Mouse (Mus musculus) embryonic fibroblast, embryonic 13.5 days (primary cell): ENCODE data around the gene Slc27a5. TPM values are rescaled to one million over a fixed set of nuclear protein-coding genes. Genes with fewer than 3 reads are reported as not detected.
A peak's percentile ranks its signal among the peaks of the same experiment; 100 is the strongest.

Experiments used
- H3K27ac ChIP-seq: 2 replicates; pipeline ENCODE4 v1.5.1; 2012; ENCODE audit warnings: low read length, control low read depth, inconsistent platforms; ENCODE audit not compliant: insufficient read depth
- H3K4me1 ChIP-seq: 2 replicates; pipeline ENCODE4 v1.6.1; 2011; ENCODE audit warnings: low read length; ENCODE audit not compliant: control insufficient read depth, insufficient read depth
- H3K4me3 ChIP-seq: 2 replicates; pipeline ENCODE4 v1.5.1; 2011; ENCODE audit warnings: mild to moderate bottlenecking, control low read depth, low read length; ENCODE audit not compliant: insufficient read depth
- CTCF ChIP-seq: IDR thresholded peaks from 2 replicates; pipeline ENCODE4 v1.5.1; 2011; ENCODE audit warnings: mild to moderate bottlenecking, control low read depth, low read length, moderate library complexity, borderline replicate concordance; ENCODE audit not compliant: insufficient read depth
- POLR2A ChIP-seq: IDR thresholded peaks from 2 replicates; pipeline ENCODE4 v1.6.1; 2011; ENCODE audit warnings: low read depth, mild to moderate bottlenecking, control low read depth, low read length, moderate library complexity
- polyA plus RNA-seq: library from polyadenylated mRNA; stranded (reverse); fragments of >200 nt; gene quantifications from 2 replicates; pipeline ENCODE4 v1.2.4, GENCODE M21; 2011; ENCODE audit warnings: low read depth; ENCODE audit not compliant: missing spikeins, insufficient read length

The Slc27a5 gene
- polyA plus RNA-seq, 1 experiment = not detected

- Histone ChIP-seq H3K4me1 (peaks cover 12% of the 10 kb centered on the region; the same call in 1 of the 2 replicates), H3K27ac (peak overlapping the region; percentile 100), H3K4me3 (peak overlapping the region; percentile 87)
- TF ChIP-seq CTCF = no peak
- no peak for TF ChIP-seq POLR2A
These were observed 39.4 kb upstream of the Slc27a5 start for GRCm38 (mm10) chr7:13037366-13037765.

- Histone ChIP-seq H3K4me1 (peaks cover 12% of the 10 kb centered on the region; the same call in 1 of the 2 replicates), H3K27ac (peak overlapping the region; percentile 100), H3K4me3 (peak overlapping the region; percentile 87)
- no peak for TF ChIP-seq POLR2A
- TF ChIP-seq CTCF = no peak
These were observed 38.8 kb upstream of the Slc27a5 start for GRCm38 (mm10) chr7:13036806-13037205.

- Histone ChIP-seq H3K4me3 (no peak overlapping the region), H3K27ac (0 out of 2 replicates have a peak overlapping the region, but pooled peaks have one; percentile 16), H3K4me1 (peaks cover 12% of the 10 kb centered on the region; the same call in 1 of the 2 replicates)
- no peak for TF ChIP-seq POLR2A
- no peak for TF ChIP-seq CTCF
These were observed 37.3 kb upstream of the Slc27a5 start for GRCm38 (mm10) chr7:13035211-13035855.

GRCm38 (mm10) chr7:13034148-13034977 is 36.4 kb upstream of the Slc27a5 start, which contains the start of gene Chmp2a:
TSS of gene Chmp2a (minus strand) at chr7:13034807.
- H3K4me1 ChIP-seq = peaks cover 12% of the 10 kb centered on the region; the same call in 1 of the 2 replicates
- H3K27ac ChIP-seq = peak within 1 kb of the TSS; percentile 85
- TF ChIP-seq POLR2A = peak; percentile 85
- no peak for TF ChIP-seq CTCF
- H3K4me3 ChIP-seq = peak within 1 kb of the TSS; percentile 43

GRCm38 (mm10) chr7:13033451-13034147 is 35.6 kb upstream of the Slc27a5 start:
- H3K4me3 ChIP-seq = peak overlapping the region; percentile 43
- no peak for TF ChIP-seq CTCF
- 0 out of 2 replicates have a peak, but pooled peaks have one; percentile 16 for TF ChIP-seq POLR2A
- H3K27ac ChIP-seq = peak overlapping the region; percentile 85
- H3K4me1 ChIP-seq = peaks cover 12% of the 10 kb centered on the region; the same call in 1 of the 2 replicates

GRCm38 (mm10) chr7:13032541-13032940 is 34.5 kb upstream of the Slc27a5 start:
- Histone ChIP-seq H3K4me3 (no peak overlapping the region), H3K27ac (no peak overlapping the region)
- TF ChIP-seq CTCF (no peak), POLR2A (no peak)

GRCm38 (mm10) chr7:13031983-13032382 is 34.0 kb upstream of the Slc27a5 start:
- no peak overlapping the region for H3K27ac ChIP-seq
- TF ChIP-seq POLR2A (0 out of 2 replicates have a peak, but pooled peaks have one; percentile 32), CTCF (no peak)
- H3K4me3 ChIP-seq = no peak overlapping the region
- H3K4me1 ChIP-seq = peaks cover 12% of the 10 kb centered on the region

More at GRCm38 (mm10) chr7:13032541-13032940, 34.5 kb upstream of the Slc27a5 start:
- peaks cover 12% of the 10 kb centered on the region; the same call in 1 of the 2 replicates for H3K4me1 ChIP-seq

- peaks cover 10% of the 10 kb centered on the region for H3K4me1 ChIP-seq
These were observed 33.1 kb upstream of the Slc27a5 start for GRCm38 (mm10) chr7:13031069-13031468.

GRCm38 (mm10) chr7:13028986-13029385 is 31.0 kb upstream of the Slc27a5 start:
- no peak overlapping the region for H3K4me3 ChIP-seq
- peaks cover 6% of the 10 kb centered on the region for H3K4me1 ChIP-seq
- no peak overlapping the region for H3K27ac ChIP-seq
- no peak for TF ChIP-seq CTCF
- no peak for TF ChIP-seq POLR2A

More at GRCm38 (mm10) chr7:13031069-13031468, 33.1 kb upstream of the Slc27a5 start:
- no peak overlapping the region for H3K27ac ChIP-seq
- H3K4me3 ChIP-seq = no peak overlapping the region
- TF ChIP-seq POLR2A (no peak), CTCF (no peak)
